Mouse (Mus musculus) stomach, embryonic 14.5 days (tissue): ENCODE data around the gene Tecpr2. TPM values are rescaled to one million over a fixed set of nuclear protein-coding genes. Genes with fewer than 3 reads are reported as not detected.

Experiments
- ATAC-seq: fragments of 200-750 bp; cut with Nextera tagmentation; 2 replicates; pipeline ENCODE4 v1.8.0; 2017; ENCODE audit warnings: low read depth, moderate TSS enrichment; ENCODE audit not compliant: insufficient number of reproducible peaks, insufficient read depth, low FRiP score
- H3K27ac ChIP-seq: fragments of 300-500 bp; sonication (generic); 2 replicates; pipeline ENCODE4 v1.5.1; 2014; ENCODE audit warnings: mild to moderate bottlenecking, low read length, moderate library complexity, mixed read lengths
- H3K27me3 ChIP-seq: fragments of 300-500 bp; sonication (generic); 2 replicates; pipeline ENCODE4 v1.6.1; 2014; ENCODE audit warnings: low read length, control low read depth, mixed read lengths; ENCODE audit not compliant: control insufficient read depth, insufficient read depth
- H3K36me3 ChIP-seq: fragments of 300-500 bp; sonication (generic); 2 replicates; pipeline ENCODE4 v1.6.1; 2014; ENCODE audit warnings: mild to moderate bottlenecking, control low read depth, low read length, moderate library complexity, mixed read lengths; ENCODE audit not compliant: control insufficient read depth, insufficient read depth
- H3K4me1 ChIP-seq: fragments of 300-500 bp; sonication (generic); 2 replicates; pipeline ENCODE4 v1.6.1; 2014; ENCODE audit warnings: low read length, control low read depth, mixed read lengths; ENCODE audit not compliant: control insufficient read depth, insufficient read depth
- H3K4me2 ChIP-seq: fragments of 300-500 bp; sonication (generic); replicated peaks from 2 replicates; pipeline ENCODE4 v1.6.1; 2014; ENCODE audit warnings: low read depth, low read length, control low read depth
- H3K4me3 ChIP-seq: fragments of 300-500 bp; sonication (generic); 2 replicates; pipeline ENCODE4 v1.5.1; 2014; ENCODE audit warnings: low read depth, low read length, control low read depth
- H3K9ac ChIP-seq: fragments of 300-500 bp; sonication (generic); replicated peaks from 2 replicates; pipeline ENCODE4 v1.6.1; 2014; ENCODE audit warnings: low read depth, mild to moderate bottlenecking, control low read depth, low read length, moderate library complexity, mixed read lengths
- H3K9me3 ChIP-seq: fragments of 300-500 bp; sonication (generic); 2 replicates; pipeline ENCODE4 v1.6.1; 2016; ENCODE audit warnings: low read depth, low read length, control low read depth; ENCODE audit not compliant: control insufficient read depth
- WGBS: fragments of 180-500 bp; shearing (Covaris S2); extraction: QIAGEN DNeasy Blood & Tissue Kit; methylation state at CpG from one replicate; pipeline ENCODE4 v1.1.7; 2014; 5-methylcytosine and 5-hydroxymethylcytosine counted together
- polyA plus RNA-seq: library from polyadenylated mRNA; unstranded; fragments of >200 nt; fragmentation: Nextera tagmentation; extraction: Ambion mirVana; gene quantifications from 2 replicates; pipeline ENCODE4 v1.2.1, GENCODE M21; 2014

Tecpr2 gene
- polyA plus RNA-seq, 1 experiment from 2014 or later: 3.8 TPM

- H3K4me3 ChIP-seq: no peak overlapping the region
- no peak for ATAC-seq
- no peak overlapping the region for H3K27ac ChIP-seq
- H3K27me3 ChIP-seq: no peaks in the 10 kb centered on the region
- H3K9me3 ChIP-seq: no peaks in the 10 kb centered on the region
- no peaks in the 10 kb centered on the region for H3K4me1 ChIP-seq
- peaks cover 43% of the 10 kb centered on the region for H3K36me3 ChIP-seq
- no peak overlapping the region for H3K4me2 ChIP-seq
- H3K9ac ChIP-seq: no peak overlapping the region
Observed at GRCm38 (mm10) chr12:110860293-110860692, 28.8 kb upstream of the Tecpr2 start.

DNA sequence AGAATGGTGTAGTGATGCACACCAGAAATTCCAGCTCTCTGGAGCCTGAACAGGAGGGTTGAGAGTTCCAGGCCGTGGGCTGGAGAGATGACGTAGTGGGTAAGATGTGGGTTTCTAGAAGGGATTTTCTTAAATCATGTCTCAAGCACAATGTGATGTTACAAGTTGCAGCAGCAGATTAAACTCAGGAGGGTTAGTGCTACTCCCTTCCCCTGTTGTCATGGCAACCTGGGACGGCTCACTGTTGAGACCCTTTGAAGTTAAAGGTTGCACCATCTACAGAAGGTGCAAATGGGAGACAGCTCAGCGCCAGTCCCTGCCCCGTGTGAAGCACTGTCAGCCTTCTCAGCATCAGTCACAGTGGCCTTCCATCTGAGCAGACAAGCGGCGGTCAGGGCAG is 27.8 kb upstream of the Tecpr2 start:
- no peaks in the 10 kb centered on the region for H3K27me3 ChIP-seq
- no peaks in the 10 kb centered on the region for H3K9me3 ChIP-seq
- no peak overlapping the region for H3K9ac ChIP-seq
- no peak overlapping the region for H3K4me3 ChIP-seq
- no peak overlapping the region for H3K4me2 ChIP-seq
- 41% methylated on average over 7 of the region's 7 CpGs for whole genome bisulfite sequencing
- no peaks in the 10 kb centered on the region for H3K4me1 ChIP-seq
- no peak overlapping the region for H3K27ac ChIP-seq
- no peak for ATAC-seq
- peaks cover 35% of the 10 kb centered on the region for H3K36me3 ChIP-seq

DNA sequence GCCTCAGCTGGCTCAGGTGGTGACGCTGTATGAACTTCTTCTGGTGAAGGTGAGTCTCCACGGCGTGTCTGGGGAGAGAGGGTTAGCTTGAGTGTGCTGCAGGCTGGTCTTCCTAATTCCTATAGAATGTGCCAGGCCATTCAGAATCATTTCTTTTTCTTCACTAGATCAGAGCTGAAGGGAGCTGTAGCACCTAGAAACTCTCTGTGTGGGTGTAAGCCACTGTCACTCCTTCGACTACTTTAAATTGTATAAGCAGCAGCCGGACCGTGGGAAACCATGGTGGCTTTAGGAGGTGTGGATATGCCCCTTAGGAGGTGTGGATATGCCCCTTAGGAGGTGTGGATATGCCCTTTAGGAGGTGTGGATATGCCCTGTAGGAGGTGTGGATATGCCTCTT is 25.1 kb upstream of the Tecpr2 start:
- Histone ChIP-seq H3K9me3 (no peaks in the 10 kb centered on the region), H3K4me3 (no peak overlapping the region), H3K4me2 (no peak overlapping the region), H3K27me3 (no peaks in the 10 kb centered on the region), H3K36me3 (peaks cover 43% of the 10 kb centered on the region), H3K4me1 (no peaks in the 10 kb centered on the region), H3K27ac (no peak overlapping the region), H3K9ac (no peak overlapping the region)
- no peak for ATAC-seq
- 91% methylated on average over 6 of the region's 6 CpGs for WGBS

GRCm38 (mm10) chr12:110865571-110865970 is 23.5 kb upstream of the Tecpr2 start:
- H3K27ac ChIP-seq: no peak overlapping the region
- ATAC-seq: no peak
- no peaks in the 10 kb centered on the region for H3K9me3 ChIP-seq
- H3K4me2 ChIP-seq: no peak overlapping the region
- H3K27me3 ChIP-seq: no peaks in the 10 kb centered on the region
- H3K4me1 ChIP-seq: no peaks in the 10 kb centered on the region
- 69% methylated on average over 6 of the region's 6 CpGs for WGBS
- H3K4me3 ChIP-seq: no peak overlapping the region
- H3K36me3 ChIP-seq: peaks cover 40% of the 10 kb centered on the region
- no peak overlapping the region for H3K9ac ChIP-seq

DNA sequence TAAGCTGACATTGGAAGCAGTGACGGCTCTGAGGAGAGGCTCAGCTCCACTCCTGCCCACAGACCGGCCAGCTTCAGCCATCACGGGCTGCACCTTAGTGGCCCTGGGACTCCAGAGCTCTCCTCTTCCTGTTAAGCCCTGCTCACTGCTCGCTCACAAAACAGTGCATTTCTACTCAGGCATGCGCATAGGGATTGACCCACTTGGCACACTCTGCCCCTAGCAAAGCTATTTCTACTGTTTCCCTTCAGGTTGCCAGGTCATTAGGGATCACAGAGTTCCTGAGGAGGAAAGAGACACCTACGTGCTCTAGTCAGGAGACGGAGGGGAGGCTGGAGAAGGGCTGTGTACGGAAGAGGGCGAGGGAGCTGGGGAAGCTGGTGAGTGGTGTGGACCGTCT is 23.1 kb upstream of the Tecpr2 start:
- H3K4me2 ChIP-seq: no peak overlapping the region
- ATAC-seq: no peak
- WGBS: 87% methylated on average over 10 of the region's 10 CpGs

GRCm38 (mm10) chr12:110870107-110870506 is 19.0 kb upstream of the Tecpr2 start:
- no peaks in the 10 kb centered on the region for H3K9me3 ChIP-seq
- no peak overlapping the region for H3K4me2 ChIP-seq
- H3K27ac ChIP-seq: no peak overlapping the region
- H3K4me1 ChIP-seq: no peaks in the 10 kb centered on the region
- 80% methylated on average over 4 of the region's 4 CpGs for WGBS
- H3K36me3 ChIP-seq: peaks cover 43% of the 10 kb centered on the region
- ATAC-seq: no peak
- no peaks in the 10 kb centered on the region for H3K27me3 ChIP-seq
- H3K9ac ChIP-seq: no peak overlapping the region
- no peak overlapping the region for H3K4me3 ChIP-seq

More for the DNA sequence above, 23.1 kb upstream of the Tecpr2 start:
- no peak overlapping the region for H3K9ac ChIP-seq
- H3K4me3 ChIP-seq: no peak overlapping the region
- peaks cover 40% of the 10 kb centered on the region for H3K36me3 ChIP-seq
- no peaks in the 10 kb centered on the region for H3K4me1 ChIP-seq
- no peaks in the 10 kb centered on the region for H3K27me3 ChIP-seq
- no peak overlapping the region for H3K27ac ChIP-seq
- H3K9me3 ChIP-seq: no peaks in the 10 kb centered on the region

GRCm38 (mm10) chr12:110871247-110871646 is 17.8 kb upstream of the Tecpr2 start:
- Histone ChIP-seq H3K27me3 (no peaks in the 10 kb centered on the region), H3K4me1 (no peaks in the 10 kb centered on the region), H3K9ac (no peak overlapping the region), H3K36me3 (peaks cover 44% of the 10 kb centered on the region), H3K4me3 (no peak overlapping the region), H3K9me3 (no peaks in the 10 kb centered on the region), H3K4me2 (no peak overlapping the region), H3K27ac (no peak overlapping the region)
- 80% methylated on average over 5 of the region's 5 CpGs for WGBS
- no peak for ATAC-seq

- Histone ChIP-seq H3K4me3 (no peak overlapping the region), H3K36me3 (peaks cover 48% of the 10 kb centered on the region), H3K4me1 (no peaks in the 10 kb centered on the region), H3K9me3 (no peaks in the 10 kb centered on the region), H3K27me3 (no peaks in the 10 kb centered on the region), H3K9ac (no peak overlapping the region), H3K27ac (no peak overlapping the region), H3K4me2 (no peak overlapping the region)
- 90% methylated on average over 2 of the region's 2 CpGs for WGBS
- ATAC-seq: no peak
Observed at GRCm38 (mm10) chr12:110875351-110875750, 13.7 kb upstream of the Tecpr2 start.

GRCm38 (mm10) chr12:110882291-110882690 is 6.8 kb upstream of the Tecpr2 start:
- Histone ChIP-seq H3K4me2 (no peak overlapping the region), H3K9ac (no peak overlapping the region), H3K27ac (no peak overlapping the region), H3K9me3 (no peaks in the 10 kb centered on the region), H3K36me3 (peaks cover 23% of the 10 kb centered on the region), H3K27me3 (no peaks in the 10 kb centered on the region), H3K4me3 (no peak overlapping the region), H3K4me1 (no peaks in the 10 kb centered on the region)
- 85% methylated on average over 7 of the region's 7 CpGs for WGBS
- ATAC-seq: no peak
